Mouse (Mus musculus): ENCODE data around the gene Ift122. TPM values are rescaled to one million over a fixed set of nuclear protein-coding genes. Genes with fewer than 3 reads are reported as not detected.
"Not testable (repeated sequence)": the region's sequence is repeated elsewhere in the genome, so short reads cannot be mapped to it uniquely, and the experiment has no call there.

Ift122 gene
- polyA plus RNA-seq, 1 experiment = 19.1 TPM

DNA sequence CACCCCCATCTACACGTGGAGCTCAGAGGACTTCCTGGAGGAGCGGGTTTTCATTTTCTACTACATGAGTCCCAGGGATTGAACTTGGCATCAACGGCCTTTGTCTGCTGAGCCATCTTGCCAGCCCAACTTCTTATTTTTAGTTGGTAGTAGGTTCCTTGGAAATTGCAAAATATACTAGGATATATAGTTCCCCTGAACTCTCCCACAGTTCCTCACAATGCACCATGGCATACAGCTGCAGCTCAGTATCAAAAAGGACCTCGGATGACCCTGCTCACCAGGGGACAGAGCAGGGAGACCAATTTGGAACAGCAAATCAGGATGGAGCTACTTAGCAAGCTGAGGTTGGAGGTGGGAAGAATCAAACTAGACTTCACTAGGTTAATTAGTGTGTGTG lies 38.2 kb upstream of the Ift122 start:
- no peaks in the 10 kb centered on the region for H3K4me1 ChIP-seq (ENCODE audit: control insufficient read depth, insufficient read depth, low read length)
- H3K4me3 ChIP-seq (ENCODE audit: insufficient read depth, low read length) = no peak overlapping the region
- H3K27ac ChIP-seq (ENCODE audit: insufficient read depth, low read length) = no peak overlapping the region
- TF ChIP-seq CTCF (IDR thresholded peaks at IDR 0.05; ENCODE audit: borderline replicate concordance, insufficient read depth, low read length) (no peak), POLR2A (IDR thresholded peaks at IDR 0.05; ENCODE audit: low read depth, low read length) (no peak)

DNA sequence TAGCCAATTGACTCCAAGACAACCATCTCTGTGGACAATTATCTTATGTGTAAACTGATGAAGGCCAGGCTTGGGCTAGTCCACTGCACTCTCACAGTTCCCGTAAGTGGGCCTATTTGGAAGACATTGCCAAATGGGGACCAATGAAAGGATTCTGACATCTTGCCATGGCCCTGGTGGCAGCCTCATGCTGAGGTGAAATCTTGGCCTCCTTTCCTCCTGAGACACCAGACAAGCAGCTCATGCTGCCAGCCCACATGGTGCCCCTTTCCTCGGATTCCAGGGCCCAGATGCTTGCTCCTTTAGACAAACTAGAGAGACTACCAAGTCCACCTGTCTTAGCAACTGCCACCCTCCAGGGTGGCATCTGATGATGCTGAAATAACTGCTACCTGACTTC lies 35.1 kb upstream of the Ift122 start:
- no peak overlapping the region for H3K4me3 ChIP-seq (ENCODE audit: insufficient read depth, low read length)
- H3K4me1 ChIP-seq (ENCODE audit: control insufficient read depth, insufficient read depth, low read length) = no peaks in the 10 kb centered on the region
- no peak overlapping the region for H3K27ac ChIP-seq (ENCODE audit: insufficient read depth, low read length)
- no peak for TF ChIP-seq CTCF (IDR thresholded peaks at IDR 0.05; ENCODE audit: borderline replicate concordance, insufficient read depth, low read length)
- no peak for TF ChIP-seq POLR2A (IDR thresholded peaks at IDR 0.05; ENCODE audit: low read depth, low read length)

DNA sequence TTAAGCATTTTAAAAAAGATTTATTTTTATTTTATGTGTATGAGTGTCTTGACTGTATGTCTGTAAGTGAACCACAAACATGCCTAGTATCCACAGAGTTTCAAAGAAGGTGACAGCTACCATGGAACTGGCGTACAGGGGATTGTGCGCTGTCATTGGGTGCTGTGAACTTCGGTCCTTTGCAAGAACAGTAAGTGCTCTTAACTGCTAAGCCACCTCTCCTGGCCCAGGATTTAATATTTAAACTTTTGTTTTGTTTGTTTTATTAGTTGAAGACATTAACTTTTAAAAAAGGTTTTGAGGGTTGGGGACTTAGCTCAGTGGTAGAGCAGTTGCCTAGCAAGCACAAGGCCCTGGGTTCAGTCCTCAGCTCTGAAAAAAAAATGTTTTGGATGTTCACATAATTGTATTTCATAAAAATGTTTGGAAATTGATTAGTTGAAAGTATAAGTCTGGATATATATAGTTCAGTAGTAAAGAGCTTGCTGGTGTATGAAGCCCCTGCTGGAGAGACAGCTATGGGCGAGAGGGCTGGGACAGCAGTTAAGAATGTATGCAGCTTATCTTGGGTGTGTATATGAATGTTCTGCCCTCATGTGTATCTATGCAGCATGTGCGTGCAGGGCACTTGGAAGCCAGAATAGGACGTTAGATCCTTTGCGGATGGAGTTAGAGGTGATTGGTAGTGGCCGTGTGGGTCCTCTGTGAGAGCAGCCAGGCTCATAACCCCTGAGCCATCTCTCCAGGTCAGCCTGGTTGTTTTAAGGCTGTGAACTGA lies 31.9 kb upstream of the Ift122 start:
- H3K27ac ChIP-seq (ENCODE audit: insufficient read depth, low read length) = no peak overlapping the region
- no peak for TF ChIP-seq POLR2A (IDR thresholded peaks at IDR 0.05; ENCODE audit: low read depth, low read length)
- H3K4me3 ChIP-seq (ENCODE audit: insufficient read depth, low read length) = no peak overlapping the region
- H3K4me1 ChIP-seq (ENCODE audit: control insufficient read depth, insufficient read depth, low read length) = no peaks in the 10 kb centered on the region

DNA sequence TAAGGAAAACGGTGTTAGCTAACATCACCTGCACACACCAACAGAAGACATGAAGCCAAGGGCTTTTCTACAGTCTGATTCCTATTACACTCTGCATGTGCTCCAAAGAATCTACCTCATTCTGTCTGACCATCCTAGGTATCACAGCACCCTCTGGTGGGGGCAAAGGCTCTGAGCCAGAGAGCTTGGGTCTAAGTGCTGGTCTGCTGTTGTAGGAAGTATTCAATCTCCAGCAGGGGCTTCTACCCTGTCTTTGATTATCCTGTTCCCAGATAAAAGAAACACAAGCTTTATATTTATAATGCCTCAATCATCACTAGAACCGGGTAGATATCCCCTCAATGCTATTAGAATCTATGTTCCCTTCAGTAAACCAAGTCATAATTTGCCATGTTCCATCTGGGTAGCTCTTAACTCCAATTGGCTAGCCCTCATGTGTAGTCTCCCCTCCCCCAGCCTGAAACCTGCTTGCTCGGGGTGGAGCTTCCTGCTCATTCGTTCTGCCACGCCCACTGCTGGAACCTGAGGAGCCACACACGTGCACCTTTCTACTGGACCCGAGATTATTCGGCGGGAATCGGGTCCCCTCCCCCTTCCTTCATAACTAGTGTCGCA lies 29.3 kb upstream of the Ift122 start:
- not testable (repeated sequence) for H3K27ac ChIP-seq (ENCODE audit: insufficient read depth, low read length); H3K4me1 ChIP-seq (ENCODE audit: control insufficient read depth, insufficient read depth, low read length); H3K4me3 ChIP-seq (ENCODE audit: insufficient read depth, low read length)
- TF ChIP-seq CTCF (IDR thresholded peaks at IDR 0.05; ENCODE audit: borderline replicate concordance, insufficient read depth, low read length) = peak; percentile 40; the same call in 1 of the 2 replicates

DNA sequence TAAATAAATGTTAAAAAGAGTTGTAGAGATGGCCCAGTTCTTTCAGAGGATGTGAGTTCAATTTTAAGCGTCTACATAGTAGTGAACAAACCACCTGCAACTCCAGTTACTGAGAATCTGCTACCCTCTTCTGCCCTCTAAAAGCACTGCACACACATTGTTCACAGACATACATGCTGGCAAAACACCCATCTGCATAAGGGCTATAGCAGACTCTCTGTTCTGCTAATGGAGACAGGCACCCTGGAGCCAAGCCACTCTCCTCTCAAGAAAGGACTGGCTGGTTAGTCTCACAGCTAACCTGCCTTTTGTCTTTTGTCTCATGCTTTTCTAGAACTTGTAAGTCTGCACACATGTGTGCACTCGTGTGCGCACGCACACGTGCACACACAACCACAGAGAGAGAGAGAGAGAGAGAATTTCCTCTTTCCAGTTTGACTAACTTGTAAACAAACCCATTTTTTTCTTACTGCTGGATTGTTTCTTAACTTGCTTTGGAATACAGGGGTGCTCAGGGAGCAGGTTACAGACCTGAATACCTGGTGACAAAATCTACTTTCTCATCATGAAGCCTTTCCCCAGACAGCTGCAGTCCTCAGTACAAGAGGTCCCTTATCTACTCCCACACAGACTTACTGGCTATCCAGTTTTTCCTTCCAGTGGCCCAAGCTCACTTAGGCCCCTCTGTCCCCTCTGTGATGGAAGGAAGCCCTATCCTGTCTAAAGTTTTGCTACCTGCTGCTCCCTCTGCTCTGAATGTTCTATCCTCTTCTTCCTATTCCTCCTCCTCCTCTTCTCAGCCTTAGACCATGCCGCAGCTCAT lies 22.3 kb upstream of the Ift122 start:
- H3K4me3 ChIP-seq (ENCODE audit: insufficient read depth, low read length) = no peak overlapping the region
- TF ChIP-seq POLR2A (IDR thresholded peaks at IDR 0.05; ENCODE audit: low read depth, low read length) (no peak), CTCF (IDR thresholded peaks at IDR 0.05; ENCODE audit: borderline replicate concordance, insufficient read depth, low read length) (no peak)
- no peak overlapping the region for H3K27ac ChIP-seq (ENCODE audit: insufficient read depth, low read length)
- no peaks in the 10 kb centered on the region for H3K4me1 ChIP-seq (ENCODE audit: control insufficient read depth, insufficient read depth, low read length)

DNA sequence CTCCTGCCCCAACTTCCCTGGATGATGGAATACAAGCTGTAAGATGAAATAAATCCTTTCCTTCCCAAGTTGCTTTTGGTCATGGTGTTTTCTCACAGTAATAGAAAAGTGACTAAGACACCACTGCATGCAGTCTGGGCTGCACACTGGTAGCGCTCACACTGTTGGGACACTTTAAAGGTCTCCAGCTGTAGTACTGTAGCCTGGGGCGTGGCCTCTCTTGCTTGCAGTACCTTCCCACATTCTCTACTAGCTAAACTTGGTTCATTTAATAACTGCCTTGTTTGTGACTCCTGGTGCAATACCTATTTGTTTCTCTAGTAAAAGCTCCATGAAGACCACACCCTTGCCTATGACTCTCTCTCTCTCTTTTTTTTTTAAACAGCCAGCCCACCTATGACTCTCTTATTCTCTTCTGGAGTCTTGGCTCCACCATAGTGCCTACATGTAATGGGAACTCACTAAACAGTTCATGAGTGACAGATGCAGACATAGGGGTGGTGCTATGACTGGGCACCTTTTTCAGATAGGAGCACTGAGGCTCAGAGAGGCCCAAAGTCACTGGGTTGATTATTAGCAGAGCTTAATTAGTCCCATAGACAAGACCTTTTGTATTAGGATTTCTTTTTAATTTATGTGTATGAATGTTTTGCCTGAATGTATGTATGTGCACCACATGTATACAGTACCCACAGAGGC lies 21.0 kb upstream of the Ift122 start:
- Histone ChIP-seq H3K4me1 (ENCODE audit: control insufficient read depth, insufficient read depth, low read length) (no peaks in the 10 kb centered on the region), H3K4me3 (ENCODE audit: insufficient read depth, low read length) (no peak overlapping the region), H3K27ac (ENCODE audit: insufficient read depth, low read length) (no peak overlapping the region)
- TF ChIP-seq CTCF (IDR thresholded peaks at IDR 0.05; ENCODE audit: borderline replicate concordance, insufficient read depth, low read length) (no peak), POLR2A (IDR thresholded peaks at IDR 0.05; ENCODE audit: low read depth, low read length) (no peak)

DNA sequence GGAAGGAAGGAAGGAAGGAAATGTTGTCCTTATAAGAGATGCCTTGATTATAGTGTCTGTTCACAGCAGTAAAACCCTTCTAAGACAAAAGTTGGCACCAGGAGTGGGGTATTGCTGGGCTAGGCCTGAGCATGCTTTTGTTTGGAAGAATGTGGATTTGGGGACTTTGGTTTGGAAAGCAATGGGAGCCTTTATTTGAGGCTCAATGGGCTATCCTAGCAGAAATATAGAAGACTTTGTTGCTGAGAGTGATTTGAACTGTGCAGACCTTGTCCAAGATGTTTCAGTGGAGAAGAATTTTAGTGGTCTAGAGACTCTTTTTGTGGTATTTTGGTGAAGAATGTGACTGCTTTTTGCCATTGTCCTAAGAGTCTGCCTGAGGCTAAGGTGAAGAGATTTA lies 19.4 kb upstream of the Ift122 start:
- TF ChIP-seq POLR2A (IDR thresholded peaks at IDR 0.05; ENCODE audit: low read depth, low read length) (no peak), CTCF (IDR thresholded peaks at IDR 0.05; ENCODE audit: borderline replicate concordance, insufficient read depth, low read length) (no peak)
- H3K4me1 ChIP-seq (ENCODE audit: control insufficient read depth, insufficient read depth, low read length) = no peaks in the 10 kb centered on the region
- H3K27ac ChIP-seq (ENCODE audit: insufficient read depth, low read length) = no peak overlapping the region
- H3K4me3 ChIP-seq (ENCODE audit: insufficient read depth, low read length) = no peak overlapping the region

DNA sequence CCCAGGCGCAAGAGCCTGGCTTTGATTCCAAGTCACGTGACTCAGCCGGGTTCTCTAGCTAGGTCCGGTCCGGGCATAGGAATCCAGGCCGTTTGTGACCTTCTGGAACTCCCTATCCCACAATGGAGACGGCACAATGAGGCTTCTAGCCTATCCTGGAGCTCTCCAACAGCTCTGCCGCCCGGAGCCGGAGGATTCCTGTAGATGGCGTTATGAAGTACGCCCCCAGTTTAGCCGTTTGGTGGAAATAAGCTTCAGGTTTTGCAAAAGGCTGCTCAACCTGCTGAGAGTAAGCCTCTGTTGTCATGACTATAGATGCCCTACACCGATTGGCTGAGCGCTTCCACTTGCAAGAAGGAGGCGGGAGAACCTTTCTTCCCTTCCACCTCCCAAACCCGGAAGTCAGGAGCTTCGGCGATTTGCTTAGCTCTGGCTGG lies 15.1 kb upstream of the Ift122 start, which contains the start of gene Efcab12:
TSS of gene Efcab12 (minus strand) at position 252 of the 437 bp plus-strand sequence.
- Histone ChIP-seq H3K27ac (ENCODE audit: insufficient read depth, low read length) (no peak within 1 kb of the TSS), H3K4me3 (ENCODE audit: insufficient read depth, low read length) (peak within 1 kb of the TSS; percentile 3; the same call in 1 of the 2 replicates), H3K4me1 (ENCODE audit: control insufficient read depth, insufficient read depth, low read length) (no peaks in the 10 kb centered on the region)
- TF ChIP-seq POLR2A (IDR thresholded peaks at IDR 0.05; ENCODE audit: low read depth, low read length) = 0 out of 2 replicates have a peak, but pooled peaks have one; percentile 27
- no peak for TF ChIP-seq CTCF (IDR thresholded peaks at IDR 0.05; ENCODE audit: borderline replicate concordance, insufficient read depth, low read length)

DNA sequence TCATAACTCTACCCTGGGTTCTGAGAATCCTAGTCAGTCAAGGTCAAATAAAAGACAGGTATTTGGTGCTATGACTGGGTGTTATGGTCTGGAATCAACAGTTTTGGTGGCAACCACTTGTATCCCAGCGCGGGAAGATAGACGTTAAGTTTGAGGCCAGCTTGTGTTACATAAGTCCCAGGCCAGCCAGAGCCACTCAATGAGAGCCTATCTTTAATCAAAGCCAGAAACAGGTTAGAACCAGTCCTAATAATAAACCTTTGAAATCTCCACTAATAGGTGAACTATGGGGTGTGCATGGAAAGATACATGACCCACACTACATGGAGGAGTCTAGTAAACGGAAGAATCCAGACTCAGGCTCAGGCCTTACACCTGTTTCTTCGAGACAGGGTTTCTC lies 14.5 kb upstream of the Ift122 start:
- no peak overlapping the region for H3K4me3 ChIP-seq (ENCODE audit: insufficient read depth, low read length)

More for the DNA sequence above, 14.5 kb upstream of the Ift122 start:
- no peak overlapping the region for H3K27ac ChIP-seq (ENCODE audit: insufficient read depth, low read length)
- TF ChIP-seq POLR2A (IDR thresholded peaks at IDR 0.05; ENCODE audit: low read depth, low read length) (no peak), CTCF (IDR thresholded peaks at IDR 0.05; ENCODE audit: borderline replicate concordance, insufficient read depth, low read length) (no peak)
- H3K4me1 ChIP-seq (ENCODE audit: control insufficient read depth, insufficient read depth, low read length) = no peaks in the 10 kb centered on the region

Data from embryonic fibroblast, embryonic 13.5 days (primary cell).